Mouse (Mus musculus) stomach, postnatal 0 days (tissue): ENCODE data around the gene Lrrn3.

ENCODE experiments used
- CTCF ChIP-seq: IDR thresholded peaks from 2 replicates; pipeline ENCODE4 v1.5.1; 2016; ENCODE audit warnings: antibody characterized with exemption, low read depth, mild to moderate bottlenecking, moderate library complexity
- EP300 ChIP-seq: optimal IDR thresholded peaks from 2 replicates; pipeline ENCODE3; 2016; ENCODE audit warnings: antibody characterized with exemption

- TF ChIP-seq CTCF = no peak
- TF ChIP-seq EP300 = no peak
Measured at GRCm38 (mm10) chr12:41428806-41429205, 57.4 kb downstream of the Lrrn3 start.
